ENCODE assay signal across 11 mouse cellular contexts in the genomic region with DNA sequence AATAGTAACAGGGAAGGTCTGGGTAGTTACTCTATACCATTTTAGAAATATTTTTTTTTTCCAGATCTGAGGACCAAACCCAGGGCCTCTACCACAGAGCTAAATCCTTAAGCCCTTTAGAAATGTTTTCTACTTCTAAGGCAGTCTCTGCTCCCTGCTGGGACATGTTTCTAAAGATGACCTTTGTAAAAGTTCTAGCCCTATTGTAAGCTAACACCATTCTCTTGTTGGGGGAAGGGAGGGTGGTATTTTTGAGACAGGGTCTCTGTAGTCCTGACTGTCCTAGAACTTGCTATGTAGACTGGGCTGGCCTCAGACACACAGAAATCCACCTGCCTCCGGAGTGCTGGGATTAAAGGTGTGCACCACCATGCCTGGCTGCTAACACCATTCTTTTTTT.
"Had no signal": no experiment of that assay in that cellular context is flagged by ENCODE, and none has a peak within 500 bp of the region (broad histone marks: within the 10 kb centered on the region; RNA-seq: fewer than 3 reads in every experiment).

No protein-coding gene starts in this region.

- ATAC-seq: midbrain, embryonic 13.5 days had no signal

- H3K4me1 ChIP-seq: liver, embryonic 13.5 days; midbrain, embryonic 13.5 days had no signal

- H3K27ac ChIP-seq: kidney, postnatal 0 days; left cerebral cortex, adult 2 months; liver, embryonic 13.5 days; macrophage; midbrain, embryonic 13.5 days had no signal

- H3K27me3 ChIP-seq: liver, embryonic 13.5 days; midbrain, embryonic 13.5 days had no signal

- H3K36me3 ChIP-seq: midbrain, embryonic 13.5 days had no signal

- H3K9ac ChIP-seq: liver, embryonic 13.5 days; midbrain, embryonic 13.5 days had no signal

- H3K4me3 ChIP-seq: left cerebral cortex, adult 2 months; liver, embryonic 13.5 days; midbrain, embryonic 13.5 days had no signal

- DNase-seq: kidney, postnatal 25 days; layer of hippocampus, postnatal 36 days; liver, embryonic 13.5 days; lung, adult 2 months; lung, postnatal 14 days; thymus, adult 18-20 months; thymus, postnatal 36 days had no signal

- H3K9me3 ChIP-seq: liver, embryonic 13.5 days; midbrain, embryonic 13.5 days had no signal

- H3K4me2 ChIP-seq: liver, embryonic 13.5 days; midbrain, embryonic 13.5 days had no signal
